Mouse (Mus musculus) brown adipose tissue, adult 24 weeks (tissue): Measurements from ENCODE around the gene Kng2. TPM values are rescaled to one million over a fixed set of nuclear protein-coding genes. Genes with fewer than 3 reads are reported as not detected.
"Not testable (repeated sequence)": the region's sequence is repeated elsewhere in the genome, so short reads cannot be mapped to it uniquely, and the experiment has no call there.

Experiments
- H3K27ac ChIP-seq: fragments of 200-500 bp; replicated peaks from 2 replicates; pipeline ENCODE4 v1.5.1; 2012; ENCODE audit warnings: low read depth, mild to moderate bottlenecking, low read length
- H3K4me1 ChIP-seq: fragments of 200-500 bp; 2 replicates; pipeline ENCODE4 v1.6.1; 2012; ENCODE audit warnings: low read length, mixed read lengths; ENCODE audit not compliant: control insufficient read depth, insufficient read depth, insufficient read length
- H3K4me3 ChIP-seq: fragments of 200-500 bp; 2 replicates; pipeline ENCODE4 v1.5.1; 2012; ENCODE audit warnings: low read depth, mild to moderate bottlenecking, low read length, moderate library complexity; ENCODE audit not compliant: insufficient read depth
- polyA plus RNA-seq: library from polyadenylated mRNA; stranded (reverse); fragments of >200 nt; gene quantifications from 2 replicates; pipeline ENCODE4 v1.2.4, GENCODE M21; 2012; ENCODE audit not compliant: missing spikeins, insufficient read depth, insufficient read length

The Kng2 gene
- polyA plus RNA-seq, 1 experiment: 169 TPM

GRCm38 (mm10) chr16:23014645-23015044, 14.6 kb downstream of the Kng2 start:
- not testable (repeated sequence) for H3K4me3 ChIP-seq, H3K27ac ChIP-seq, H3K4me1 ChIP-seq

DNA sequence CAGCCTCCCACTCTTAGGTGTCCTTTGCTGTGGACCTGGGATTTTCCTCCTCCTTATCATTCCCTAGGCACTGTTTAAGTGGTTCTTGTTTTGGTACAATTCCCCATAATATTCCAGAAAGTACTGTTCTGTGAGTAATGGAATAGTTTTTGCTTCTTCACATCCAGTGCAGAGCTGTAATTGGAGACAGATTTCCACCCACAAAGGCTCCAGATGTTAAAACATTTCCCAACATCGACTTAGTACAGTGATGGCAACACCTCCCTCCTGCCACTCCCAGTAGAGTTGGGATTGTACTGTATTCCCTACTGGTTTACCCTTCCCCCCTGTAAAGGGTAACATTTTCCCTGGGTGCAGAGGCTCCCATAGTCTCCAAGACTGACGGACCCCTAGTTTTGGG, 15.5 kb downstream of the Kng2 start:
- not testable (repeated sequence) for H3K4me1 ChIP-seq, H3K27ac ChIP-seq, H3K4me3 ChIP-seq

DNA sequence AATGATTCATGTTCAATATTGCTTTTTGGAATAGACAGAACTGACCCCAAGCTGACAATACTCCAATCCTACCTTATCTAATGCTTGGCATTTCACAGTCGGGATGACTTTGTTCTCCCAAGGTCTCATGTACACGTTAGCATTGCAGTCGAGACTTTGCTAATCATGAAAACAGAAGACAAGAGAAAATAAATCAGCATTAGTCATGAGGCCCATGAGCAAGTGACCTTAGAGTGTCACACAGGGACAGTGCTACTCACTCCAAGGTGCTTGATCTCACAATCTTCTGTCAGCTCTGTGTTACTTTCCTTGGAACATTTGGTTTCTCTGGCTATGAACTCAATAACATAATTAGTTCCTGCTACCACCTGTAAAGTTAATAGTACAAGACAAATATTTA, 32.3 kb downstream of the Kng2 start:
- not testable (repeated sequence) for H3K4me1 ChIP-seq, H3K4me3 ChIP-seq, H3K27ac ChIP-seq

DNA sequence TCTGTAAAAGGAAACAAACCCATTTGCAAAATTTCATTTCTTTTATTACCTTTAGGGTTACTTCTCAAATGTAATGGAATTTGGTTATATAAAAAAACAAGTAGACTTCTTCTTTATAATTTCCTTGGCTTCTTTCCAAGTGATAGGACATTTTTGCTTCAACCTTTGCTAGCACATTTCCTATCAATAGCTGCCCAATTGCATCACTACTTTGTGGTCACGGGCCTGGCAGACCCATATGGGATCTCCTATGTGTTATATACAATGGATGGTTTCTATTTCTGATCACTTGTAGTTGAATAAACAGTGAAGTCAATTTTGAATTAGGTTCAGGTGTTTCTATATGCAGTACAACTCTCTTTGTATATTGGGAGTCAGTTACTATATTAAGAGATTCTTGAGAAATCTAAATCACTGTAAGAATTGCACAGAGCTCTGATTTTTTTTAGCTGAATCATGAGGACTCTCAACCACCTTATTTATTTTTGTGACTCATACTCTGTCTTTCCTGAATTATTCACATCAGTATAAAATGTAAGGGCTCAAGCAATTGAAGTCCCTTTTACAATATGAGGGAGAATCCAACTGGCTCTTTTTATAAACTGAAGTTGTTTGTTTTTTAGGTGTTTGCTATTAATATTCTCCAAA, 61.8 kb downstream of the Kng2 start:
- H3K4me1 ChIP-seq: no peaks in the 10 kb centered on the region
- H3K4me3 ChIP-seq: no peak overlapping the region
- H3K27ac ChIP-seq: no peak overlapping the region

GRCm38 (mm10) chr16:22963293-22963692, 66.0 kb downstream of the Kng2 start:
- no peak overlapping the region for H3K27ac ChIP-seq

GRCm38 (mm10) chr16:22962256-22962655, 67.0 kb downstream of the Kng2 start:
- Histone ChIP-seq H3K4me3 (no peak overlapping the region), H3K27ac (no peak overlapping the region), H3K4me1 (no peaks in the 10 kb centered on the region)

More at GRCm38 (mm10) chr16:22963293-22963692, 66.0 kb downstream of the Kng2 start:
- Histone ChIP-seq H3K4me3 (no peak overlapping the region), H3K4me1 (no peaks in the 10 kb centered on the region)

DNA sequence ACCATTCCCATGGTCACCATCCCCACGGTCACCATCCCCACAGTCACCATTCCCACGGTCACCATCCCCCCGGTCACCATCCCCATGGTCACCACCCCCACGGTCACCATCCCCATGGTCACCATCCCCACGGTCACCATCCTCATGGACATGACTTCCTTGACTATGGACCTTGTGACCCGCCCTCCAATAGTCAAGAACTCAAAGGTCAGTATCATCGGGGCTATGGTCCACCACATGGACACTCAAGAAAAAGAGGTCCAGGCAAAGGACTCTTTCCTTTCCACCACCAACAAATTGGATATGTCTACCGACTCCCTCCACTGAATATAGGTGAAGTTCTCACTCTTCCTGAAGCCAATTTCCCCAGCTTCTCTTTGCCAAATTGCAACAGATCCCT, 68.2 kb downstream of the Kng2 start:
- Histone ChIP-seq H3K27ac (no peak overlapping the region), H3K4me3 (no peak overlapping the region), H3K4me1 (no peaks in the 10 kb centered on the region)

GRCm38 (mm10) chr16:22956085-22956439, 73.2 kb downstream of the Kng2 start:
- no peak overlapping the region for H3K27ac ChIP-seq
- H3K4me3 ChIP-seq: no peak overlapping the region
- no peaks in the 10 kb centered on the region for H3K4me1 ChIP-seq

GRCm38 (mm10) chr16:22955397-22956084, 73.7 kb downstream of the Kng2 start:
- H3K4me3 ChIP-seq: no peak overlapping the region
- no peak overlapping the region for H3K27ac ChIP-seq
- no peaks in the 10 kb centered on the region for H3K4me1 ChIP-seq

- no peak overlapping the region for H3K4me3 ChIP-seq
- H3K27ac ChIP-seq: no peak overlapping the region
- no peaks in the 10 kb centered on the region for H3K4me1 ChIP-seq
Observed at GRCm38 (mm10) chr16:22953069-22953468, 76.2 kb downstream of the Kng2 start.

GRCm38 (mm10) chr16:22950840-22951395, 78.4 kb downstream of the Kng2 start, which contains the start of gene Hrg:
TSS of gene Hrg (plus strand) at chr16:22951072.
- H3K4me1 ChIP-seq: no peaks in the 10 kb centered on the region
- no peak within 1 kb of the TSS for H3K27ac ChIP-seq
- H3K4me3 ChIP-seq: no peak within 1 kb of the TSS

- no peak overlapping the region for H3K27ac ChIP-seq
- no peak overlapping the region for H3K4me3 ChIP-seq
- H3K4me1 ChIP-seq: no peaks in the 10 kb centered on the region
Observed at GRCm38 (mm10) chr16:22947371-22947770, 81.9 kb downstream of the Kng2 start.

DNA sequence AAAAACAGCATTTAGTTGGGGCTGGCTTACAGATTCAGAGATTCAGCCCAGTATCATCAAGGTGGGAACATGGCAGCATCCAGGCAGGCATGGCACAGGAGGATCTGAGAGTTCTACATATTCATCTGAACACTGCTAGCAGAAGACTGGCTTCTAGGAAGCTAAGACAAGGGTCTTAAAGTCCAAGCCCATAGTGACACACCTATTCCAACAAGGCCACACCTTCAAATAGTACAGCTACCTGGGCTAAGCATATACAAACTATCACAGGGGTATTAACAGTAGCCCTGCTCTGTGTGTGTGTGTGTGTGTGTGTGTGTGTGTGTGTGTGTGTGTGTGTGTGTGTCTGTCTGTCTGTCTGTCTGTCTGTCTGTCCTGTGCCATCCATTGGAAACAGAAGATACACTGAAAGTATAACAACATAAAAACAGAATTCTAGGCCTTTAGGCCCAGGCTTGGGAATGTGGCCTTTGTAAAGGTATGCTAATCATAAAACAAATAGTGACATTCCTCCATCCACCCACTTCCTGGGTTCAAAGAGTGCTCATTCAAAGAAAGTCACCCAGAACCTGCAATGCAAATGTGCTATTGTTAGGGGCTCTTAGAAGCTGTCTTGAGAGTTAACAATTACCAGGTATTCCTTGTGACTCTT, 87.3 kb downstream of the Kng2 start:
- H3K27ac ChIP-seq, H3K4me1 ChIP-seq, H3K4me3 ChIP-seq: not testable (repeated sequence)

DNA sequence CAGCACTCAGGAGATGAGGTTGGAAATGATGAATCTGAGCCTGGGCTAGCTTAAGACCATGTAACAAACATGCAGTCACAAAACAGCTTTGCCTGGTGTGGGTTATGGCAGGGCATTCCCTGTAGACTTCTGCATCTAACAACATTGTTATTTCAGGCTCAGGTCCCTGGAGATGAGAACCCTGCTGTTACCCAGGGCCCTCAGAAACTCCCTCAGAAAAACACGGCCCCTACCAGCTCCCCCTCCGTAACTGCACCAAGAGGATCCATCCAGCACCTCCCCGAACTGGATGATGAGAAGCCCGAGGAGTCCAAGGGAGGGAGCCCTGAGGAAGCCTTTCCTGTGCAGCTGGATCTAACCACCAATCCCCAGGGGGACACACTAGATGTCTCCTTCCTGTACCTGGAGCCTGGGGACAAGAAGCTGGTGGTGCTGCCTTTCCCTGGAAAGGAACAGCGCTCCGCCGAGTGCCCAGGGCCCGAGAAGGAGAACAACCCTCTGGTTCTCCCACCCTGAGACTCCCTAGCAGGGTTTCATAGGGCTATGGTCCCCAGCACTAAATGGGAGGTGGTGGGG, 90.1 kb downstream of the Kng2 start:
- no peak overlapping the region for H3K4me3 ChIP-seq
- no peaks in the 10 kb centered on the region for H3K4me1 ChIP-seq
- H3K27ac ChIP-seq: no peak overlapping the region

GRCm38 (mm10) chr16:22938541-22938940, 90.7 kb downstream of the Kng2 start:
- Histone ChIP-seq H3K27ac (no peak overlapping the region), H3K4me3 (no peak overlapping the region), H3K4me1 (no peaks in the 10 kb centered on the region)
